Mouse (Mus musculus) heart, adult 8-10 months (tissue): ENCODE results near the gene Mrps11. TPM values are rescaled to one million over a fixed set of nuclear protein-coding genes. Genes with fewer than 3 reads are reported as not detected.
A peak's percentile ranks its signal among the peaks of the same experiment; 100 is the strongest.

Experiments
- DNase-seq: peaks from one replicate; pipeline ENCODE4 v3.0.0; 2022; ENCODE audit warnings: low spot score
- total RNA-seq, 4 experiments: library from RNA; stranded (reverse); gene quantifications; 2 replicates each; pipeline ENCODE4 v1.2.4; 2022

Mrps11 gene
- total RNA-seq, result 10 to 100 TPM; 39.7 to 43.2 (median 42.7) TPM

GRCm38 (mm10) chr7:78782639-78783581 lies at the start of gene Mrps11, which contains the start of gene Mrpl46:
Gene Mrps11 (plus strand): TSS chr7:78783119.
Gene Mrpl46 (minus strand): TSS chr7:78783531.
- peak; percentile 88 for DNase-seq

DNA sequence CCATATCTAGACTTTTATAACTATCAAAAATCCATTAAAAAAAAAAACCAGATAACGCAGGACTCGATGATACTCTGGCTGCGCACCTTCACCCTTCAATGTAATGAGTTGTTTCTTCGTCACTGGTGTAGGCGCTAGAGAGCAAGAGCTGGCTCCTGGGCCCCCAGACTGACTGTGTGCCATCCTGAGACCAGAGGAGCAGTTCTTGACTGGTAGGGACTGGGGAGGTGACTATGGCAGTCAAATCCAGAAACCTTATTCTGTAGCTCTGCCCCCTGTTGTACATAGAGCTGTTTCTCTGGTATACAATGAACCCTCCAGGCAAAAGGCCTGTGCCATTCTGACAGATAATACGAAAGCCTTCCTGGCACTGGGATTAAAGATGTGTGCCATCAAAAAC lies 45.7 kb upstream of the Mrps11 start:
- DNase-seq, result no peak

DNA sequence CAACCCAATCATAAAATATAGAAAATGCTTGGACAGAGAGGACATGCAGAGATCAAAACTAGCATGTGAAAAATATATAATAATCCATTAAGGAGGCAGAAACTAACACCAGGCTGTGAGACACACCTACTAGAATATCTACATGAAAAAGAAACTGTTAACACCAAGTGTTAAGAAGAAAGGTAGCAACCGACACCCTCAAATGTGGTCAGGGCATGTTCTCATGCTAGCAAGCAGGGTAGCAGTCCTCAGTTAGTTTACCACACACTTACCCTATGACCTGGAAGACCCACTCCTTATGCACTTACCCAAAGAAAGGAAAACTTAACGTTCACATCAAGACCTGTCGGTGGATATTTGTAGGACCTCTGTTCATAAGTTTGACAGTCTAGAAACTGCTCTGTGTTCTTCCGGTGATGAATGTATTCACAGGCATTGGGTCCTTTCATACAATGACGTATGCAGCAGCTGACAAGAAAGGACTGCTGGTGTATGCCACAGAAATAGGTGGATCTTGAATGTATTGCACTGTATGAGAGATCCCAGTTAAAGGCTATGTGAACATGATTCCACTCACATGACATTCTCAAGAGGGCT lies 45.2 kb upstream of the Mrps11 start, which contains the start of gene Ntrk3:
Gene Ntrk3, minus strand, starts transcription at position 399 of the 597 bp plus-strand sequence.
- no peak for DNase-seq

DNA sequence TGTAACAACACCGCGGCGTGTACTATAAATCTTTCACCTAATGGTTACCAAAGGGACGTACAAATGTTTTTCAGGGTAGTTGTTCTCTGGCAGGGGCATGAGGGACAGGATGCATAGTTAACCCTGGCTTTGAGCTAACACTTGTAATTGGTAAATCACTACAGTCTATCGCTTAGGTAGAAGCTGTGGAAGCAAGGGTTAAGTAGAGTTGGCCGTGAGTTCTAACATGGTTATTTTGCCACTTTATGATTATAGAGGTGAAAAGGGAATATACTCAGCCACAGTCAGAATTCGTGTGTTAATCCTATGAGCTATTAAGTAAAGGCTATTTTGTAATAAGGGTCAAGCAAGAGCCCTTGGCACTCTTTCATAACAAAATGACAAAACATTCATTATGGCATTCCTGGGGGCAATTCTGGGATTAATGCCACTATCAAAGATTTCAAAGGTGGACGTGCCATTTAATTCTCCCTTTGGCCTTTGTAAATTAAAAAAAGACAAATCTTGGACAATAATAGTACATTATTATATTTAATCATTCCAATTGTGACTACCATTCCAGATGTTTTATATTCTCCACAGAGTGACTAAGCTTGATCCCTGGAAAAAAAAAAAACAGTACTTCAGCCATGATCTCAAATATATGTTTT lies 43.4 kb upstream of the Mrps11 start:
- DNase-seq, result no peak

DNA sequence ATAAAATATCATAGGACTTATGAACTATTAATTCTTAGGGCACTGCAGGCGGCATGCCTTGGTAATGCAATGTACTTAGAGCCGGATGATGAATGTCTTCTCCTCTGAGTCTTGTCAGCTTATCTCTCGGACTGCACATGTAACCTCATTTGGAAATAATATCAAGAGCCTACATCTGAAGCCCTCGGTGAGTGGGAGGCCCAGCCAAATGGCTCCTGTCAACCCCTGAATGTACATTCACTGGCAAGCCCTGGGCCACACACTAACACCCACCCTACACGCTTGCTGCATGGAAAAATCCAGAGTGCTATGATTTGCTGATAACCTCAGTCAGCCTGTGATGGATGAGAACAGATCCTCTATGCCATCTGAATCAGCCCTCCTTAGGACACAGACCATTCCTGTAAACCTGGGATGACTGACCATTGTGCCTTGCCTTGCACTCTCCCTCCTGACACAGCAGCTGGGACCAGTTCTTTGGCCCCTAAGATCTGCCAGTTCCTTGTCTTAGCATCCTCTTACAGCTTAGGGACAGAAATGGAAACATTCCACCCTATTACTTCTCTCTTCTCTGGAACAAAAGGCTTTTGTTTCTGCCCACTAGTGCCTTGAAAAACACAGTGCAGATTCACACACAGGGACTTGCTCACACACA lies 39.1 kb upstream of the Mrps11 start:
- DNase-seq, result no peak

DNA sequence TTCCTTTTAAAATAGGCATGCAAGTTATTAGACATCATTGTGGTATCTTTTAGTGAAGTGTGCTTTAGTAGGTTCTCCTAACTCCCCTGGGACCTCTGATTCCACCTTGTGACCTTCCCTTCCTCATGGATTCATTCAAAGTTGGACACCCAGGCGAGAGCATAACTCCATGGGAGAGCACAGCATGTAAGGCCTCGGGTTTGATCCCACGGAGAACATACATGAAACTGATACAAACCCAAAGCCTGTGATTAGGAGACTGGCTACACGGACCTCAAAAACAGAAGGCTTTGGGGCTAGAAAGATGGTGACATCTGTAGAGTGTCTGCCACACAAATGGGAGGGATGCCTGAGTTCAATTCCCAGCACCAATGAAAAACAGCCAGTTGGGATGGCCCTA lies 30.0 kb upstream of the Mrps11 start:
- DNase-seq, result no peak

DNA sequence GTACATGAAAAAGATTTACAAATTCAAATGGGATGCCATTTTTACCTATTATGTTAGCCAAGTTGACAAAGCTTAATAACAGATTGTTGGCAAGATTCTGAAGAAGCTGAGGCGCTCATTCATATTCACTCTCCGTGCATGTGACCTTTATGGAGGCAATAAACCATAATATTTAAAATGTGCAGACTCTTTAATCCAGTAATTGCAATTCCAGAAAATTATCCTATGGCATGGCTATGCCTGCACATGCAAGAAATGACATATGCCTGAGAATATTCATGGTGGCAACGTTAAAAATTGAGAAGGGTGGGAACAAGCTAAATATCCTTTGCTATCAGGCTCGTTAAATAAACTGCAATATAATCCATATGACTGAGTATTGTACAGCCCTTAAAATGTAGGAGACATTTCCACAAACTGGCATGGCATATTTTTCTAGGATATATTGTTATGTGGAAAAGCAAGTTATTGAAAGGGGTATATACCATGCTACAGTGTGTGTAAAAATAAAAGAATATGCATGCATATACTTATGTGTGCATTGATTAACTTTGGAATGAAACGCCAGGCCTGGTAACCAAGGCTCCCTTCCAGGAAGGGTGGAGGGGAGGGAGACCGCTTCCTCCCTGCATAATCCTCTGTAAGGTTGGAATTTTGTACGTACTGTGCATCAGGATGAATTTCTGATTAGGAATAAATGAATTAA lies 29.0 kb upstream of the Mrps11 start:
- no peak for DNase-seq

DNA sequence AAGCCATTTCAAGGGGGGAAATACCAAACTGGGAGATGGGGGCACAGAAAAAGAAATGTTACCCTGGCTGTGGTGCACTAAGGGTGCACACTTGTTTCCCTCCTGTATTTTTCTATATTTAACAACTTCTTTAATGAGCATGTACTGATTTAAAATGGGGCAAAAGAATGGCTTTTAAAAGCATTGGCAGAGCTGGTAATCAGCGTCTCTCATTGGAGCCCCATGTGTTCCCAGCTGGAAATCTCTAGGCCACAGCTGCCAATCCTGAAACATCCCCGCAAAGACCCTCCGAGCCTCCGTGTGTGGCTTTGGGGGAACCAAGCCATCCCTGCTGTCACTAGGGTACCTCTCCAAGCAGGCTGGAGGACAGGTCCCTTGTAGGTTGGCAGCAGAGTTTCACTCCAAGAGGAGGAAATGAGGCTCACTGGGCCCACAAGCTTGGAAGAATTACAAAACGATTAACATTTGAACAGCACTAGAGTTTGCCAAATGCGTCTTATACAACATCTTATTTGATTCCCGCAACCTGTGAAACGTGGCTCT lies 28.4 kb upstream of the Mrps11 start:
- DNase-seq, result no peak

GRCm38 (mm10) chr7:78763801-78764200 lies 19.1 kb upstream of the Mrps11 start:
- no peak for DNase-seq

GRCm38 (mm10) chr7:78765215-78765631 lies 17.7 kb upstream of the Mrps11 start:
- no peak for DNase-seq

DNA sequence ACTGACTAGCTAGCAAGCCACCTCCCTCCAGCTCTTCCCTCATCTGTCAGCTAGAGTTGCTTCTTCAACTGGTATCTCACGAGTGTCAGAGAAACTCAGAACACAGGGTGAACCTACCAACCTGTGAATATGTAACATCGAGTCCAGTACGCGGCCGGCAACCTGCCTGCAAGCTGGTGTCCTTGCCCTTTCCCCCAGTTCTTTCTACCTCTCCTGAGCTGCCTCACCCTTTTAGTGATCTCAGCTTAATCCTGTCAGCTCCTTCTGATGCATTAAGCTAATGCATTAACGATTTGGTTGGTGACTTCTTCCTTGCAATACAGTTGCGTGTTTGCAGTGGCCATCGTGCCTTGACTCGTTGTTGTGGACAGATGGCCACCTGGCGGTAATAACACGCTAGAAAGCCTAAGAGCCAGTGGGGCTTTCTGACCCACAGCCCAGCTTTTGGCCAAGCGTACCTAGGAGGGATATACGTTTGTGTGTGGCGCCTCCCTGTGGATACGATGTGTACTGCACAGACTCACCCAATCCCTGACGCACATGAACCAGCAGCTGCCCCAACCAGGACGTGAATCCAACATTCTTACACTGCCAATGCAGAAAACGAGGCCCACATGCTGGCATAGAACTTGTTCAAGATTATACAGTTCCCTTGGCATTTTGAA lies 16.8 kb upstream of the Mrps11 start:
- no peak for DNase-seq

DNA sequence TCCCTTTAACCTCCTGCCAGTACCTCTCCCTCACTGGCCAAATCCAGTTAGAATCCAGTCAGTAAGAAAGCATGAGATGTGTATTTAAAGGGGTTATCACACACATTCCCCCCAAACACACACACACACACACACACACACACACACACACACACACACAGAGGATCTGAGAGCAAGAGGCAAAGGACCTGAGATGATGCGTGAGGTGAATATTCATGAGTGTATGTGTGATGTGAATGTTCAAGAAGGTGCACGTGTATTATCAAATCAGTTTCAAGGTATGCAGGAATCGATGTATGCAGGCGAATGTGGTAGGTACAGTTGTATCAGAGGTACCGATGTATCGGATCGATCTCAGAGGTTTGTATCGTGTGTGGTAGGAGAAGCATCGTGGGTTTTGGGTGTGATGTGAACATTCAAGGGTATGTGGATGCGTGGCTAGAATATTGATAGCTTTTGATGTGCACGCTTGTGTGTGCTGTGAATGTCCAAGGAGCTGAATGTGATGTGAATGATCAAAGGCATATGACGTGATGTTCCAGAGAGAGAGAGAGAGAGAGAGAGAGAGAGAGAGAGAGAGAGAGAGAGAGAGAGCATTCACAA lies 14.9 kb upstream of the Mrps11 start:
- DNase-seq, result no peak

GRCm38 (mm10) chr7:78769075-78769652 lies 13.8 kb upstream of the Mrps11 start:
- DNase-seq, result no peak

DNA sequence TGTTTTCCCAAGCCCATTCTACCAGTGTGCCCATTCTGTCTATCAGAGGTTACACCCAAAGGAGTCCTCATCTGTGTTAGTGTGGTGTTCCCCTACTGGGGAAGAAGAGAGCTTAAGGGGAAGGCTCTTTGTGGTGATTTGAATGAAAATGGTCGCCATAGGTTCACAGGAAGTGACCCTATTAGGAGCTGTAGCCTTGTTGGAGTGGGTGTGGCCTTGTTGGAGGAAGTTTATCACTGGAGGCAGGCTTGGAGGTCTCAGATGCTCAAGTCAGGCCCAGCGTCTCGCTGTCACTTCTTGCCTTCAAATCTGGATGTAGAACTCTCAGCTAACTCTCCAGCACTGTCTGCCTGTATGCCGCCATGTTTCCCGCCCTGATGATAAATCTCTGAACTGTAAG lies 12.0 kb upstream of the Mrps11 start:
- no peak for DNase-seq

DNA sequence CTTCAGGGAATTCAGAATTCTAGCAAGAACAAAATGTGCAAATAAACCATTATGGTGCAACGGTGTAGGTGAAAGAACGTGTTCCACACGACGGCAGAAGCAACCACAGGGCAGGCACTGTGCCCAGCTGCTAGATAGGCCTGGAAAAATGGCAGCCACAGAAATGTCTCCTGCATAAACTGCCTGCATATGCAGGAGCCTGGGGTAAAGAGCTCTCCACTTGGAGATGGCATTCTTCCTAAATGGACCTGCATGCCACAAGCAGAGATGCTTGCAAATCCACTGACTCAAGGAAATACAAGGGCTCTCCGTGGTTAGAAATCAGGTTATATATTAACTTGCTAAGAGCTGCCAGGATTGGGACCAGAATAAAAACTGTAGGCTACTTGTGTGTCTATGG lies 4.2 kb upstream of the Mrps11 start:
- no peak for DNase-seq

DNA sequence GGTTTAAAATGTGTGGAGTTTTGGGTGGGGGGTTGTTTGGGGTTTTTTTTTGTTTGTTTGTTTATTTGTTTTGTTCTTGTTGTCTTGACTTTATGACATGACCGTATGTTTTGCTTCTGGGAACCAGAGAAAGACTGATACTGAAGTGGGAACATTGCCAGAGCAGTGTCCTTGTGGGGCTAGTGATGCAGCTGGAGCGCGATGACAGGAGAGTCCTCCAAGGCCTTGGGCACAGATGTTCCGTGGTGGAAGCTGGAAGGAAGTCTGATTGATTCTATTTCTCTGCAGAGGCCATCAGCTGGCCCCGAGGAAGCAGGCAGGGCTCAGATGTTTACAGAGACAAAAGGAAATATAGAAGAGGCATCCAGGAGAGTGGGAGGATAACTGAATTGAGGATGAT lies 3.0 kb downstream of the Mrps11 start:
- no peak for DNase-seq

- no peak for DNase-seq
These were observed 5.0 kb downstream of the Mrps11 start for GRCm38 (mm10) chr7:78787793-78788380.

- peak; percentile 58 for DNase-seq
These were observed 8.7 kb downstream of the Mrps11 start for GRCm38 (mm10) chr7:78791359-78792222.
